Mouse (Mus musculus) testis, adult 2 months (tissue): ENCODE measurements at regions not wholly inside any gene's neighbourhood (a gene's known extent, or its start where the extent isn't known, plus 50 kb on each side); places are given as distances from the start of the nearest gene placed in this dataset.

Experiments used
- CTCF ChIP-seq: fragments of 200-500 bp; IDR thresholded peaks from 2 replicates; pipeline ENCODE4 v1.5.1; 2012; ENCODE audit warnings: low read depth, mild to moderate bottlenecking, inconsistent platforms, low read length, moderate library complexity; ENCODE audit not compliant: control insufficient read depth, insufficient read depth, insufficient replicate concordance
- POLR2A ChIP-seq: fragments of 200-500 bp; IDR thresholded peaks from 2 replicates; pipeline ENCODE4 v1.6.1; 2012; ENCODE audit warnings: low read depth, mild to moderate bottlenecking, inconsistent platforms, low read length, moderate library complexity; ENCODE audit not compliant: control insufficient read depth

DNA sequence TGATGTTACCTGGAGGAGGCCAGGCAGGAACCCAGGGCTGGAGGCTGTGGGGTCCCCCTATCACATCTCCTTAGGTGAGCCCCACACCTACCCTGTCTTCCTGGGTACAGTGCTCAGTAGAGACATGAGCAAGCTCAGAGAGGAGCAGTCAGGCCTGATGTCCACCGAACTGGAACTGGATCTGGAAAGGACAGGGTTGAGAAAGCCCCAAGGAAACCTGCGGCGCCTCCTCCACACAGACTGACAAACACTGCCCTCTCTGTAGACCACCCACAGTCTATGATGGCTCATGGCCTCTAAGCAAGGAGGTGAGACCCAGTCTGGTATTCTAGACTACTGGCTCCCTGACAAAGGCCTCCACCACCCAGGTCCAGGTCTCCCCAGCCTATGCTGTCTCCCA, 52.9 kb upstream of the Zmiz1 start:
- TF ChIP-seq POLR2A (no peak), CTCF (no peak)
